ENCODE assay signal across 25 mouse cellular contexts in the genomic region with DNA sequence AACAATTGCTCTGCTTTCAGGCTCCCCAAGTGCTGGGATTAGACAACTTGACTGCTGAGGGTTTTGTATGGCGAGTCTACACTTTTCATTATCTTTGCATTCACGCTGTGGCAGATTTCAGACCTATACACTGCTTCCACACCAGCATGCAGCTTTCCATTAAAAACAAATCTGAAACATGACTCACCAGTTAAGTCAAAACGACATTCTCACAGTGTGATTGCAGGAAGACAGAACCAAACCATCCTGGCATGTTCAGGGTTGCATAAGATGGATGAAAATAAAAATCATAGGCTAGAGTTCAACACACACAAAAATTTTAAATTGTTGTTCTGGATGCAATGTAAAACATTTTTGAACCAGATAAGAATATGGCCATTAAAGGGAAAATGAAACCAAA. TPM values are rescaled to one million over a fixed set of nuclear protein-coding genes. Genes with fewer than 3 reads are reported as not detected.
DNase-seq lines count a peak whose midpoint lies in the region; ATAC-seq and TF ChIP-seq lines count a peak whose summit lies in the region.
"Had no signal": no experiment of that assay in that cellular context is flagged by ENCODE, and none has a peak within 500 bp of the region (broad histone marks: within the 10 kb centered on the region; RNA-seq: fewer than 3 reads in every experiment).

No protein-coding gene starts in this region.

- no peaks in the 10 kb centered on the region for H3K27me3 ChIP-seq in heart, embryonic 12.5 days (replicated peaks)
- H3K27me3 ChIP-seq: embryonic facial prominence, embryonic 13.5 days; embryonic facial prominence, embryonic 15.5 days; forebrain, embryonic 12.5 days had no signal

- H3K36me3 ChIP-seq in heart, embryonic 12.5 days: no peaks in the 10 kb centered on the region
- H3K36me3 ChIP-seq: embryonic facial prominence, embryonic 13.5 days; embryonic facial prominence, embryonic 15.5 days; forebrain, embryonic 10.5 days; forebrain, embryonic 12.5 days had no signal

- TF ChIP-seq POLR2A in brain, embryonic 14.5 days (IDR thresholded peaks at IDR 0.05; ENCODE audit: borderline replicate concordance, extremely low read depth, insufficient read depth, insufficient read length, poor library complexity, severe bottlenecking): no peak

- no peaks in the 10 kb centered on the region for H3K9me3 ChIP-seq in heart, embryonic 12.5 days (replicated peaks)
- H3K9me3 ChIP-seq: embryonic facial prominence, embryonic 13.5 days; embryonic facial prominence, embryonic 15.5 days; forebrain, embryonic 10.5 days; forebrain, embryonic 12.5 days had no signal

- no peak for DNase-seq in frontal cortex, postnatal 25 days (ENCODE audit: low spot score in 2 of 2)
- DNase-seq in NIH3T3 (ENCODE audit: low read depth): peak; percentile 57
- DNase-seq in brain, embryonic 14.5 days (ENCODE audit: low read depth): peak; percentile 14
- DNase-seq in thymus, postnatal 14 days: no peak
- DNase-seq: adrenal gland, adult 2 months; adrenal gland, postnatal 10 days; adrenal gland, postnatal 25 days; cerebellum, adult 11 months; cerebellum, adult 18-20 months; cerebellum, adult 8-10 months; cerebellum, adult 9-11 months; cerebellum, postnatal 14 days; cerebellum, postnatal 36 days; embryo, embryonic 11 days had no signal

- no peak overlapping the region for H3K9ac ChIP-seq in heart, embryonic 12.5 days
- H3K9ac ChIP-seq: embryonic facial prominence, embryonic 13.5 days; embryonic facial prominence, embryonic 15.5 days; forebrain, embryonic 12.5 days had no signal

- no peak overlapping the region for H3K4me3 ChIP-seq in heart, embryonic 12.5 days
- H3K4me3 ChIP-seq: embryonic facial prominence, embryonic 13.5 days; embryonic facial prominence, embryonic 15.5 days; erythroblast, embryonic 14.5 days; forebrain, embryonic 10.5 days; forebrain, embryonic 12.5 days had no signal

- 44% methylated on average over 3 of the region's 3 CpGs for WGBS in heart, embryonic 12.5 days

- H3K4me1 ChIP-seq in heart, embryonic 12.5 days (replicated peaks): no peaks in the 10 kb centered on the region
- H3K4me1 ChIP-seq: embryonic facial prominence, embryonic 13.5 days; embryonic facial prominence, embryonic 15.5 days; forebrain, embryonic 10.5 days; forebrain, embryonic 12.5 days had no signal

- peak; percentile 74 for ATAC-seq in frontal cortex, adult (ENCODE audit: low TSS enrichment)
- ATAC-seq in heart, embryonic 12.5 days (ENCODE audit: insufficient number of reproducible peaks, low FRiP score): no peak
- ATAC-seq: forebrain, embryonic 14.5 days; forebrain, embryonic 16.5 days had no signal

- TF ChIP-seq CTCF in brain, embryonic 14.5 days (IDR thresholded peaks at IDR 0.05; ENCODE audit: borderline replicate concordance, extremely low read depth, insufficient read depth, insufficient read length): no peak

- H3K4me2 ChIP-seq in heart, embryonic 12.5 days: no peak overlapping the region
- H3K4me2 ChIP-seq: embryonic facial prominence, embryonic 13.5 days; embryonic facial prominence, embryonic 15.5 days; forebrain, embryonic 12.5 days had no signal

- H3K27ac ChIP-seq in heart, embryonic 12.5 days (ENCODE audit: poor library complexity, severe bottlenecking): no peak overlapping the region
- H3K27ac ChIP-seq: embryonic facial prominence, embryonic 13.5 days; embryonic facial prominence, embryonic 15.5 days; forebrain, embryonic 10.5 days; forebrain, embryonic 12.5 days had no signal

RNA-seq across cellular contexts. Expression of a gene that starts 12.5 kb away (rescaled TPM):
- not detected in 2 replicates for polyA plus RNA-seq in brain, embryonic 14.5 days (2012; rRNA removed)
- polyA plus RNA-seq in heart, embryonic 12.5 days (2016; fragmentation: Nextera tagmentation; extraction: Ambion mirVana): not detected in 2 replicates
- polyA plus RNA-seq: adrenal gland, adult 2 months; C2C12; embryonic facial prominence, embryonic 11.5 days; embryonic facial prominence, embryonic 13.5 days; embryonic facial prominence, embryonic 15.5 days; erythroblast, embryonic 14.5 days; forebrain, embryonic 10.5 days; forebrain, embryonic 12.5 days; forebrain, embryonic 14.5 days; forebrain, embryonic 16.5 days had no signal

RNA-seq across cellular contexts. Expression of a gene that starts 18.6 kb away (rescaled TPM):
- 32.7 and 34.0 TPM in 2 replicates for polyA plus RNA-seq in brain, embryonic 14.5 days (2012; rRNA removed)
- polyA plus RNA-seq in heart, embryonic 12.5 days (2016; fragmentation: Nextera tagmentation; extraction: Ambion mirVana): 28.6 and 30.2 TPM in 2 replicates

Comparison
In these comparisons a context has a peak if more than half of its experiments do, and no peak if none do; other contexts are left out.
1. DNase-seq: peak in NIH3T3 (single experiment) and brain, embryonic 14.5 days (single experiment); none in frontal cortex, postnatal 25 days (0 of 2) and thymus, postnatal 14 days (single experiment).